Mouse (Mus musculus) right cerebral cortex, postnatal 25 days (tissue): ENCODE measurements around the gene Adss.
"Not testable (repeated sequence)": the region's sequence is repeated elsewhere in the genome, so short reads cannot be mapped to it uniquely, and the experiment has no call there.

Source experiments
- DNase-seq: peaks from one replicate; pipeline ENCODE4 v3.0.0; 2022

Gene Adss

GRCm38 (mm10) chr1:177796193-177796939 is at the start of gene Adss:
Adss (minus strand) TSS chr1:177796511.
- DNase-seq, result peak; percentile 99

- not testable (repeated sequence) for DNase-seq
Measured at GRCm38 (mm10) chr1:177845812-177846211, 49.5 kb upstream of the Adss start.

GRCm38 (mm10) chr1:177827776-177828175 is 31.5 kb upstream of the Adss start:
- not testable (repeated sequence) for DNase-seq

- not testable (repeated sequence) for DNase-seq
Measured at GRCm38 (mm10) chr1:177806772-177807171, 10.5 kb upstream of the Adss start.

GRCm38 (mm10) chr1:177803511-177803910 is 7.2 kb upstream of the Adss start:
- no peak for DNase-seq

GRCm38 (mm10) chr1:177797151-177797755 is 942 bp upstream of the Adss start:
- no peak for DNase-seq

GRCm38 (mm10) chr1:177795421-177796192 is 704 bp downstream of the Adss start:
- no peak for DNase-seq

- DNase-seq, result no peak
Measured at GRCm38 (mm10) chr1:177794866-177795265, 1.4 kb downstream of the Adss start.

- no peak for DNase-seq
Measured at GRCm38 (mm10) chr1:177792835-177793234, 3.5 kb downstream of the Adss start.

GRCm38 (mm10) chr1:177777397-177777796 is 18.9 kb downstream of the Adss start:
- no peak for DNase-seq

GRCm38 (mm10) chr1:177768931-177769330 is 27.4 kb downstream of the Adss start:
- no peak for DNase-seq

GRCm38 (mm10) chr1:177757249-177757648 is 39.1 kb downstream of the Adss start:
- DNase-seq, result no peak

GRCm38 (mm10) chr1:177753496-177753895 is 42.8 kb downstream of the Adss start:
- no peak for DNase-seq

GRCm38 (mm10) chr1:177747869-177748540 is 48.3 kb downstream of the Adss start:
- DNase-seq, result no peak

GRCm38 (mm10) chr1:177744521-177745325 is 51.6 kb downstream of the Adss start:
- no peak for DNase-seq

GRCm38 (mm10) chr1:177742119-177742518 is 54.2 kb downstream of the Adss start:
- no peak for DNase-seq

GRCm38 (mm10) chr1:177740707-177741106 is 55.6 kb downstream of the Adss start:
- DNase-seq, result no peak

- no peak for DNase-seq
Measured at GRCm38 (mm10) chr1:177737505-177738105, 58.7 kb downstream of the Adss start.

GRCm38 (mm10) chr1:177731973-177732372 is 64.3 kb downstream of the Adss start:
- DNase-seq, result no peak

GRCm38 (mm10) chr1:177729043-177730024 is 67.0 kb downstream of the Adss start, which contains the start of gene 1700016C15Rik:
1700016C15Rik (plus strand) TSS chr1:177729814.
- no peak for DNase-seq
